Mouse (Mus musculus): ENCODE results near the gene Stxbp6. TPM values are rescaled to one million over a fixed set of nuclear protein-coding genes. Genes with fewer than 3 reads are reported as not detected.

Gene Stxbp6
- polyA plus RNA-seq, 1 experiment from 2014 or later = 20.4 TPM

DNA sequence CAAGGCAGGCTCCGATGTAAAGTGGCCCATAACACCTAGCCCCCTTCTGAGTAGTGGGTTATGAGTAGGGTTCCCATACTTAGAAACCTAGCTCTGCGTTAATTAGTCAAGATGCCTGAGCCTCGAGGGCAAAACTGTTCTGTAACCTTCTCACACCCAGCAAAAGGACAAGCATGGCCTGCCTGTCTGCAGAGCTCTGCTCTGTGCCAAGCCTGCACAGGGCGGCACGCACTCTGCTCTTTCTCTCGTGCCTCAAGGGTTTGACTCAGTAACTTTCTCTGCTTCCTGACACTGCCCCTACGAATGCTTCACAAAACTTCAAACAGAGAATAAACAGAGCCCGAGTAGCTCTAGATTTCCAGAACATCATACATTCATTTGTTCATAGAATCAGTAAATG, 135.4 kb downstream of the Stxbp6 start:
- Histone ChIP-seq H3K4me2 (replicated peaks) (no peak overlapping the region), H3K4me1 (peaks cover 8% of the 10 kb centered on the region; the same call in 1 of the 2 replicates), H3K27me3 (no peaks in the 10 kb centered on the region), H3K4me3 (no peak overlapping the region), H3K9ac (no peak overlapping the region), H3K9me3 (no peaks in the 10 kb centered on the region), H3K27ac (no peak overlapping the region), H3K36me3 (no peaks in the 10 kb centered on the region)
- no peak for ATAC-seq (ENCODE audit: low FRiP score, low read depth)
- 56% methylated on average over 8 of the region's 8 CpGs for WGBS

- WGBS = 83% methylated on average over 6 of the region's 6 CpGs
- Histone ChIP-seq H3K4me2 (replicated peaks) (no peak overlapping the region), H3K27ac (no peak overlapping the region), H3K27me3 (no peaks in the 10 kb centered on the region), H3K4me1 (peaks cover 11% of the 10 kb centered on the region; the same call in 1 of the 2 replicates), H3K9ac (no peak overlapping the region), H3K36me3 (no peaks in the 10 kb centered on the region), H3K9me3 (no peaks in the 10 kb centered on the region), H3K4me3 (no peak overlapping the region)
- no peak for ATAC-seq (ENCODE audit: low FRiP score, low read depth)
Observed at GRCm38 (mm10) chr12:44932954-44933353, 141.6 kb downstream of the Stxbp6 start.

DNA sequence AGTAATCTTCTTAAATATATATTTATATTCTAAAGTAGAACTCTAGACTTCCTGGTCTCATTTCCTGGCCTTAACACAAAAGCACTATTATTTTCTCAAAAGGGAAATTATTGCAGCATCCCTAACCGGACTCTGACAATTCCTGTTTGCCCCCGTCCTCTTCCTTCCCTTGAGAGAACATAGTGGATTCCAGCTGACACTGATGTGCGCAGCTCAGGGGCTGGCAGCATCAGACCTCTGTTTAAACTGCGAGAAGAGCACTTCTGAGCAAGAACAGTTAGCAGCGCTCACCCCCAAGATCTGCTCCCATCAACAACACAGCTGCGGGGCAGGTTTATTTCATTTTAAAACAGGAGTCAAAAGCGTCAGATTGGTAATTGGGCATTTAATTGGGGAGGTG, 142.8 kb downstream of the Stxbp6 start:
- Histone ChIP-seq H3K4me2 (replicated peaks) (no peak overlapping the region), H3K4me1 (peaks cover 11% of the 10 kb centered on the region; the same call in 1 of the 2 replicates), H3K27ac (no peak overlapping the region), H3K27me3 (no peaks in the 10 kb centered on the region), H3K36me3 (no peaks in the 10 kb centered on the region), H3K9ac (no peak overlapping the region), H3K4me3 (no peak overlapping the region), H3K9me3 (no peaks in the 10 kb centered on the region)
- ATAC-seq (ENCODE audit: low FRiP score, low read depth) = no peak
- 49% methylated on average over 7 of the region's 7 CpGs for WGBS

- 54% methylated on average over 3 of the region's 3 CpGs for WGBS
- Histone ChIP-seq H3K27ac (no peak overlapping the region), H3K9ac (no peak overlapping the region), H3K36me3 (no peaks in the 10 kb centered on the region), H3K27me3 (no peaks in the 10 kb centered on the region), H3K4me3 (no peak overlapping the region), H3K4me2 (replicated peaks) (no peak overlapping the region), H3K9me3 (no peaks in the 10 kb centered on the region), H3K4me1 (peaks cover 16% of the 10 kb centered on the region; the same call in 1 of the 2 replicates)
- no peak for ATAC-seq (ENCODE audit: low FRiP score, low read depth)
Observed at GRCm38 (mm10) chr12:44928456-44928855, 146.1 kb downstream of the Stxbp6 start.

- peaks cover 6% of the 10 kb centered on the region; the same call in 1 of the 2 replicates for H3K4me1 ChIP-seq
Observed at GRCm38 (mm10) chr12:44925901-44926300, 148.6 kb downstream of the Stxbp6 start.

DNA sequence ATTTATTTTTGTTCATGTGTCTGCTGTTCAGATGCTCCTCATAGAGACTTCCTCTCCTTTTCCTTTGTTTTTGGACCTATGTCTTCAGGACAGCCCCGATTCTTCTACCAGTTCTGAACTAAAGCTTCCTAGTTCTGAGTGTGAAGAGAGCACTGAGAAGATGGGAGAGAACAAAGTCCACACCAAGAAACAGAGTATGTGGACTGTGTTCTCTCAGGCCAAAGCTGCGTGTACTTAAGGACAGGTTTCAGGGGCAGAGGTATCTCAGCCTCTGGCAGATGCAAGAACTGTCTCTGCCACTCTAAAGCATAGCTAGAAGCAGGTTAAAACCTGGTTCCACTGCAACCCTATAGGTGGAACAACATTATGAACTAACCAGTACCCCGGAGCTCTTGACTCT, 151.2 kb downstream of the Stxbp6 start:
- Histone ChIP-seq H3K27ac (no peak overlapping the region), H3K4me3 (no peak overlapping the region), H3K4me2 (replicated peaks) (no peak overlapping the region), H3K27me3 (no peaks in the 10 kb centered on the region), H3K9me3 (no peaks in the 10 kb centered on the region), H3K36me3 (no peaks in the 10 kb centered on the region), H3K4me1 (peaks cover 6% of the 10 kb centered on the region; the same call in 1 of the 2 replicates), H3K9ac (no peak overlapping the region)
- ATAC-seq (ENCODE audit: low FRiP score, low read depth) = no peak
- 93% methylated on average over 3 of the region's 3 CpGs for WGBS

More at GRCm38 (mm10) chr12:44925901-44926300, 148.6 kb downstream of the Stxbp6 start:
- Histone ChIP-seq H3K9ac (no peak overlapping the region), H3K27me3 (no peaks in the 10 kb centered on the region), H3K36me3 (no peaks in the 10 kb centered on the region), H3K4me2 (replicated peaks) (no peak overlapping the region), H3K9me3 (no peaks in the 10 kb centered on the region), H3K4me3 (no peak overlapping the region), H3K27ac (no peak overlapping the region)
- ATAC-seq (ENCODE audit: low FRiP score, low read depth) = no peak
- 74% methylated on average over 3 of the region's 3 CpGs for WGBS

DNA sequence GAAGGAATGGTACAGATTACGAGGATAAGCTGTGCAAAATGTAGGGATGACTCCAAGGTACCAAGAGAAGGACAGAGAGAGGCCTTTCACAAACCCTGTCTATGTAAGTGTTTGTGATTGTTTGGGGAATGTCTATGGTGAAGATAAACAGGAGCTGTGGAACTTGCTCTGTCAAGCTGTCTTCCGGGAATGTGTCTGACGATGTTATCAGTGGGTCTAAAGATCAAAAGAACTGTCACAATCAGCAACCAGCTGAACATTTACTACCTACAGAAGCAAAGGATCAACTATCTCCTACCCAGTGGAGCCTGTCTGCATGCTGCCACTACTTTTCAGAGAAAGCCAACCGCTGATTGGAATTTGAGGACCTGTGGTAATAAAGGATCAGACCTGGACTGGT, 152.3 kb downstream of the Stxbp6 start:
- H3K4me1 ChIP-seq = peaks cover 6% of the 10 kb centered on the region; the same call in 1 of the 2 replicates
- no peak overlapping the region for H3K4me3 ChIP-seq
- no peak for ATAC-seq (ENCODE audit: low FRiP score, low read depth)
- no peak overlapping the region for H3K4me2 ChIP-seq (replicated peaks)
- no peak overlapping the region for H3K27ac ChIP-seq
- H3K27me3 ChIP-seq = no peaks in the 10 kb centered on the region
- 41% methylated on average over 4 of the region's 4 CpGs for WGBS
- H3K36me3 ChIP-seq = no peaks in the 10 kb centered on the region
- H3K9me3 ChIP-seq = no peaks in the 10 kb centered on the region
- no peak overlapping the region for H3K9ac ChIP-seq

DNA sequence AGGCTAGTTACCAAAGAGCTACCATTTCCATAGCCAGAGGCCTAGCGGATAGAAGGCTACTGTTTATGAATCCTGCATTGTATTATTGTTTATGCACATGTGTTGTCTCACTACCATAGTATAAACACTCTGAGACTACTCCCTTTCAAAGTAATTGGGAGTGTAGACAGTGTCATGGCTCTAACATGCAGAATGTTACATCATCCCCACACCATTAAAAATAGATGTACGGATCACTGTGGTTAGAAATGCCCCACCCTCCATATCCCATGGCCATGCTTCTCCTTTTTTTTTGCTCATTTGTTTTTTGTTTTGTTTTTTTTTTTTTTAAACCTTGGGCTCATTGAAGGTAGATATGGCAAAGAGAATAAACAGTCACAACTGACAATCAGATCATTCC, 154.9 kb downstream of the Stxbp6 start:
- Histone ChIP-seq H3K9me3 (no peaks in the 10 kb centered on the region), H3K4me1 (peaks cover 6% of the 10 kb centered on the region; the same call in 1 of the 2 replicates), H3K27me3 (no peaks in the 10 kb centered on the region), H3K4me3 (no peak overlapping the region), H3K9ac (no peak overlapping the region), H3K4me2 (replicated peaks) (no peak overlapping the region), H3K27ac (no peak overlapping the region), H3K36me3 (no peaks in the 10 kb centered on the region)
- ATAC-seq (ENCODE audit: low FRiP score, low read depth) = no peak
- WGBS = 86% methylated on average over 2 of the region's 2 CpGs

DNA sequence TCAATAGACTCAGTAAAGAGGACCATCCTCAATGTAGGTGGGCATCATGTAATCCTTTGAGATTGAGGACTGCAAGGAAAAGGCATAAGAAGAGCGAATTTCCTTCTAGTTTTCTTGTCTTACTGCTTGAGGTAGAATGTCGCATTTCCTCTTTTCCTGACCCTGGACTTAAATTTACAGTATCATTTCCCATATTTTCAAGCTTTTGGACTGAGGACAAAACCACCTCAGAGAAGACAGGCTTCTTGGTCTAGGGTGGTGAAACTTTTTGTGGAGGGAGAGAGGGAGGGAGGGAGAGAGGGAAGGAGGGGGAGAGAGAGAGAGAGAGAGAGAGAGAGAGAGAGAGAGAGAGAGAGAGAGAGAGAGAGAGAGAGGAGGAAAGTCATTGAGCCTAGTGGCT, 155.6 kb downstream of the Stxbp6 start:
- H3K9ac ChIP-seq = no peak overlapping the region
- no peaks in the 10 kb centered on the region for H3K27me3 ChIP-seq
- no peak for ATAC-seq (ENCODE audit: low FRiP score, low read depth)
- peaks cover 2% of the 10 kb centered on the region; the same call in 1 of the 2 replicates for H3K4me1 ChIP-seq
- no peak overlapping the region for H3K27ac ChIP-seq
- H3K4me3 ChIP-seq = no peak overlapping the region
- no peaks in the 10 kb centered on the region for H3K9me3 ChIP-seq
- no peak overlapping the region for H3K4me2 ChIP-seq (replicated peaks)
- no peaks in the 10 kb centered on the region for H3K36me3 ChIP-seq
- 87% methylated on average over 2 of the region's 2 CpGs for WGBS

DNA sequence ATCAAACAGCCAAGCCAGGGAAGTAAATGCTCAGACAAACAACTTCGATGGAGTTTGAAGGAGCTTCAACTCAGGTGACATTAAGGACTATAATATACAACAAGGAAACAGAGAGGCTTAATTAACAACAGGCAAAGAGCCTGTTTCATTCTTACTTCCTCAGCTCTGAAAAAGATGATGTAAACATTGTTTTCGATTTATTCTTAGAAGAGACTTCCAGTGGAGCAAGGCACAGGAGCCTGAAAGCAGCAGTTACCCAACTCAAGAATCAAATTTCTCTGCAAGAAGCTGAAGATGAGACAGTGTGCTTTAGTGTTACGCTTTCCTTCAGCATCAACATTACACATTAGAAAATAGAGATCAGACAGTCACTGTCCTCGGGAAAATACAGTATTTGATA, 160.7 kb downstream of the Stxbp6 start:
- H3K9ac ChIP-seq = no peak overlapping the region
- no peaks in the 10 kb centered on the region for H3K36me3 ChIP-seq
- 75% methylated on average over 4 of the region's 4 CpGs for WGBS
- no peak overlapping the region for H3K4me2 ChIP-seq (replicated peaks)
- H3K4me3 ChIP-seq = no peak overlapping the region
- no peaks in the 10 kb centered on the region for H3K4me1 ChIP-seq
- no peak for ATAC-seq (ENCODE audit: low FRiP score, low read depth)
- no peaks in the 10 kb centered on the region for H3K9me3 ChIP-seq
- H3K27ac ChIP-seq = no peak overlapping the region
- H3K27me3 ChIP-seq = no peaks in the 10 kb centered on the region

DNA sequence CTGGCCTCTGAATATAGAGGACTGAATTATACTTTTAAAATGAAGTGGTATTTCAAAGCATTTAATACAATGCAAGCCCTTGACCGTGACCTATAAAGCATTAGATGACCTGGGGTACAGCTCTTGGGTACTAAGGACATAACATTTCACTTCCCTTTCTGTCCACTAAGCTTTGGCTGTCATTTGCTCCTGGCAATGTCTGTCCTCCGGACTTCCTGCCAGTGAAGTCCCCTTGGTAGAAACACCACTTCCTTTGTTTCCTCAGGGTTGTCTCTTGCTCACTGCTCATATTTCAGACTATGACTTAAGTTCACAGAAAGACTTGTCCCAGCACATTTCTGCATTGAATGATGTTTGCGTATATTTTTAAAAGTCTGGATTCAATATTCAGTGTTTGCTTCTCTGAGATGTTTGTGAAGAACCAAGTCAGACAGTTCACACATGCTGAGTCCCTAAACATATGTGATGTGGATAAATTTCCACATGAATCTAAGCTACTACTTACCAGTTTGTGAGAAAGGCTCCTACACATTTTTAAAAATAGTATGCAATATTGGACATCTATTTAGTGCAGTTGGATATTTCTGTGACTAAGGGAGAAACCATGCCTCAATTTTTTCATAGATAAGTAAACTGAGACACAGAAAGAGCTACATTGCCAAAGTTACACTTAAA, 166.3 kb downstream of the Stxbp6 start:
- Histone ChIP-seq H3K9me3 (no peaks in the 10 kb centered on the region), H3K36me3 (no peaks in the 10 kb centered on the region), H3K4me3 (no peak overlapping the region), H3K27me3 (no peaks in the 10 kb centered on the region), H3K4me1 (no peaks in the 10 kb centered on the region), H3K27ac (no peak overlapping the region), H3K4me2 (replicated peaks) (no peak overlapping the region), H3K9ac (no peak overlapping the region)
- no peak for ATAC-seq (ENCODE audit: low FRiP score, low read depth)
- 75% methylated on average over 3 of the region's 3 CpGs for WGBS

- Histone ChIP-seq H3K4me2 (replicated peaks) (no peak overlapping the region), H3K4me3 (no peak overlapping the region), H3K9ac (no peak overlapping the region), H3K27me3 (no peaks in the 10 kb centered on the region), H3K4me1 (no peaks in the 10 kb centered on the region), H3K36me3 (no peaks in the 10 kb centered on the region), H3K27ac (no peak overlapping the region), H3K9me3 (no peaks in the 10 kb centered on the region)
- ATAC-seq (ENCODE audit: low FRiP score, low read depth) = no peak
- WGBS = 68% methylated on average over 2 of the region's 2 CpGs
Observed at GRCm38 (mm10) chr12:44906001-44906400, 168.5 kb downstream of the Stxbp6 start.

DNA sequence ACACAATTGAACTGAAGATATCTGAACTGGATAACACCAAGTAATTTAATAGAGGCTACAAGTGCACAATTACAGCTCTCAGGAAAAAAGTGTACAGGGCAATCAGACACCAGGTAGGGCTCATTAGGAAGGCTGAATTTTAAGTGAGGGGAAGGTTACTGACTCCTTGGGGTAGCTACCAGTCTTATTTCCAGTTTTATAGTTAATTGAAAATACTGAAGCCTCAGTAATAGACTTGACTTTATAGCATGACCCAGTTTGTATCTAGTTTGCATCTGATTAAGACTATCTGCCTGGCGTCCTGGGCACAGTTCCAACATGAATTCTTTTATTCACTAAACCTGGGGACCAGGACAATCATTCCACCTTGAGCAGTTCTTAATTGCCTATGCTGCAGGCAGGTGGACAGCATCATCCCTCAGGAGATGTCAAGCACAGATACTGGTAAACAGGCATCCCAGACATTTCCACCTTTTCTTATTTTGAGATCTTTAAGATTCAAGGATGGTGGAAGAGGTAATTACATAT, 171.2 kb downstream of the Stxbp6 start:
- H3K4me1 ChIP-seq = no peaks in the 10 kb centered on the region
- no peak for ATAC-seq (ENCODE audit: low FRiP score, low read depth)
- WGBS = 50% methylated on average over 1 of the region's 1 CpGs

More for the DNA sequence above, 171.2 kb downstream of the Stxbp6 start:
- no peak overlapping the region for H3K9ac ChIP-seq
- no peaks in the 10 kb centered on the region for H3K9me3 ChIP-seq
- H3K27me3 ChIP-seq = no peaks in the 10 kb centered on the region
- H3K27ac ChIP-seq = no peak overlapping the region
- H3K36me3 ChIP-seq = no peaks in the 10 kb centered on the region
- no peak overlapping the region for H3K4me3 ChIP-seq
- no peak overlapping the region for H3K4me2 ChIP-seq (replicated peaks)

Data from limb, embryonic 13.5 days (tissue).